Mouse (Mus musculus): ENCODE measurements around the gene Pigyl. TPM values are rescaled to one million over a fixed set of nuclear protein-coding genes. Genes with fewer than 3 reads are reported as not detected.
"Not testable (repeated sequence)": the region's sequence is repeated elsewhere in the genome, so short reads cannot be mapped to it uniquely, and the experiment has no call there.

Gene Pigyl
- polyA plus RNA-seq, 1 experiment from 2014 or later = 66.6 TPM

- not testable (repeated sequence) for H3K4me1 ChIP-seq (replicated peaks; ENCODE audit: control insufficient read depth, insufficient read depth, low read length); H3K9me3 ChIP-seq (ENCODE audit: control insufficient read depth, low read length); H3K27me3 ChIP-seq (replicated peaks; ENCODE audit: control insufficient read depth, insufficient read depth, low read length); H3K9ac ChIP-seq (ENCODE audit: low read depth, low read length); ATAC-seq (replicated peaks; ENCODE audit: low FRiP score); DNase-seq (ENCODE audit: low spot score); H3K36me3 ChIP-seq (ENCODE audit: control insufficient read depth, insufficient read depth, low read length); H3K4me3 ChIP-seq (ENCODE audit: low read depth, low read length); H3K27ac ChIP-seq (ENCODE audit: low read depth, low read length); H3K4me2 ChIP-seq
- WGBS = 73% methylated on average over 7 of the region's 7 CpGs
Observed at GRCm38 (mm10) chr9:22150249-22150693, 6.4 kb upstream of the Pigyl start.

DNA sequence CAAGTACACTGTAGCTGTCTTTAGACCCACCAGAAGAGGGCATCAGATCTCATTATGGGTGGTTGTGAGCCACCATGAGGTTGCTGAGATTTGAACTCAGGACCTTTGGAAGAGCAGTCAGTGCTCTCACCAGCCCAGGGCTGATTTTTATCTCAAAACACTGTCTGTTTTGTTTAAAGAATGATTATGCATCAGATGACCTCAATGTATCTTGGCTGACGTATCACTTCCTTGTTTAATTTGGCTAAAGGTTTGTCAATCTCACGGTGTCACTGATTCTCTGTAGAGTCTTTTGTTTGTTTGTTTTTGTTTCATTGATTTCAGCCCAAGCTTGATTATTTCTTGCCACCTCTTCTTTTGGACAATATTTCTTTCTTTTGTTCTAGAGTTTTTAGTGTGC, 5.7 kb upstream of the Pigyl start:
- 80% methylated on average over 2 of the region's 2 CpGs for WGBS
- Histone ChIP-seq H3K4me1 (replicated peaks; ENCODE audit: control insufficient read depth, insufficient read depth, low read length) (peaks cover 2% of the 10 kb centered on the region; the same call in 1 of the 2 replicates), H3K36me3 (ENCODE audit: control insufficient read depth, insufficient read depth, low read length) (no peaks in the 10 kb centered on the region), H3K4me3 (ENCODE audit: low read depth, low read length) (no peak overlapping the region), H3K9me3 (ENCODE audit: control insufficient read depth, low read length) (peaks cover 3% of the 10 kb centered on the region; the same call in 1 of the 2 replicates), H3K9ac (ENCODE audit: low read depth, low read length) (no peak overlapping the region), H3K27ac (ENCODE audit: low read depth, low read length) (no peak overlapping the region), H3K27me3 (replicated peaks; ENCODE audit: control insufficient read depth, insufficient read depth, low read length) (no peaks in the 10 kb centered on the region), H3K4me2 (no peak overlapping the region)
- ATAC-seq (replicated peaks; ENCODE audit: low FRiP score) (no peak), DNase-seq (ENCODE audit: low spot score) (no peak)

DNA sequence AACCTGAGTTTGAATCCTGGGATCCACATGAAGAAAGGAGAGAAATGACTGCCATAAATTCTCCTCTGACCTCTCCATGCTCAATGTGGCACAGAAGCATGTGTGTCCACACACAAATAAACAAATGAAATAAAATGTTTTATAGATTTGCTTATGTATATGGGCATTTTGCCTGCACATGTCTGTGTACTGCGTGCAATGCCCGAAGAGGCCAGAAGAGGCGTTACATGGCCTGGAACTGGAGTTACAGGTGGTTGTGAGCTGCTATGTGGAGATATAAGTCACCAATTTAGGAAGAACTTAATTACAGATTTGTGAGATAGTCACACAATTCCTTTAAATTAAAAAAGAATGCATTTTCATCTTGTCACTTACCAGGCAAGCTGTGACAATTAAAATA, 2.8 kb upstream of the Pigyl start:
- WGBS = 89% methylated on average over 3 of the region's 3 CpGs
- no peak for DNase-seq (ENCODE audit: low spot score)
- H3K9ac ChIP-seq (ENCODE audit: low read depth, low read length) = no peak overlapping the region
- peaks cover 3% of the 10 kb centered on the region; the same call in 1 of the 2 replicates for H3K9me3 ChIP-seq (ENCODE audit: control insufficient read depth, low read length)
- peaks cover 13% of the 10 kb centered on the region for H3K4me1 ChIP-seq (replicated peaks; ENCODE audit: control insufficient read depth, insufficient read depth, low read length)
- H3K36me3 ChIP-seq (ENCODE audit: control insufficient read depth, insufficient read depth, low read length) = no peaks in the 10 kb centered on the region
- H3K4me3 ChIP-seq (ENCODE audit: low read depth, low read length) = no peak overlapping the region
- no peak overlapping the region for H3K4me2 ChIP-seq
- no peaks in the 10 kb centered on the region; the same call in 1 of the 2 replicates for H3K27me3 ChIP-seq (replicated peaks; ENCODE audit: control insufficient read depth, insufficient read depth, low read length)
- no peak overlapping the region for H3K27ac ChIP-seq (ENCODE audit: low read depth, low read length)
- ATAC-seq (replicated peaks; ENCODE audit: low FRiP score) = no peak

GRCm38 (mm10) chr9:22155614-22156013, 1.0 kb upstream of the Pigyl start:
- DNase-seq (ENCODE audit: low spot score) = no peak
- no peaks in the 10 kb centered on the region for H3K36me3 ChIP-seq (ENCODE audit: control insufficient read depth, insufficient read depth, low read length)
- WGBS = 14% methylated on average over 10 of the region's 10 CpGs
- no peak overlapping the region for H3K27ac ChIP-seq (ENCODE audit: low read depth, low read length)
- peaks cover 13% of the 10 kb centered on the region for H3K4me1 ChIP-seq (replicated peaks; ENCODE audit: control insufficient read depth, insufficient read depth, low read length)
- no peaks in the 10 kb centered on the region; the same call in 1 of the 2 replicates for H3K27me3 ChIP-seq (replicated peaks; ENCODE audit: control insufficient read depth, insufficient read depth, low read length)
- no peak overlapping the region for H3K9ac ChIP-seq (ENCODE audit: low read depth, low read length)
- peak overlapping the region; percentile 93 for H3K4me2 ChIP-seq
- peak; percentile 30; the same call in 1 of the 2 replicates for ATAC-seq (replicated peaks; ENCODE audit: low FRiP score)
- peaks cover 3% of the 10 kb centered on the region; the same call in 1 of the 2 replicates for H3K9me3 ChIP-seq (ENCODE audit: control insufficient read depth, low read length)
- H3K4me3 ChIP-seq (ENCODE audit: low read depth, low read length) = peak overlapping the region; percentile 21; the same call in 1 of the 2 replicates

- ATAC-seq (replicated peaks; ENCODE audit: low FRiP score) = no peak
- Histone ChIP-seq H3K4me2 (peak overlapping the region; percentile 93), H3K27me3 (replicated peaks; ENCODE audit: control insufficient read depth, insufficient read depth, low read length) (no peaks in the 10 kb centered on the region; the same call in 1 of the 2 replicates), H3K9me3 (ENCODE audit: control insufficient read depth, low read length) (peaks cover 2% of the 10 kb centered on the region; the same call in 1 of the 2 replicates), H3K4me1 (replicated peaks; ENCODE audit: control insufficient read depth, insufficient read depth, low read length) (peaks cover 13% of the 10 kb centered on the region), H3K9ac (ENCODE audit: low read depth, low read length) (peak overlapping the region; percentile 84), H3K4me3 (ENCODE audit: low read depth, low read length) (peak overlapping the region; percentile 70), H3K27ac (ENCODE audit: low read depth, low read length) (no peak overlapping the region), H3K36me3 (ENCODE audit: control insufficient read depth, insufficient read depth, low read length) (no peaks in the 10 kb centered on the region)
- WGBS = 55% methylated on average over 34 of the region's 34 CpGs
- no peak for DNase-seq (ENCODE audit: low spot score)
Observed at GRCm38 (mm10) chr9:22157516-22158265, 1.0 kb downstream of the Pigyl start.

DNA sequence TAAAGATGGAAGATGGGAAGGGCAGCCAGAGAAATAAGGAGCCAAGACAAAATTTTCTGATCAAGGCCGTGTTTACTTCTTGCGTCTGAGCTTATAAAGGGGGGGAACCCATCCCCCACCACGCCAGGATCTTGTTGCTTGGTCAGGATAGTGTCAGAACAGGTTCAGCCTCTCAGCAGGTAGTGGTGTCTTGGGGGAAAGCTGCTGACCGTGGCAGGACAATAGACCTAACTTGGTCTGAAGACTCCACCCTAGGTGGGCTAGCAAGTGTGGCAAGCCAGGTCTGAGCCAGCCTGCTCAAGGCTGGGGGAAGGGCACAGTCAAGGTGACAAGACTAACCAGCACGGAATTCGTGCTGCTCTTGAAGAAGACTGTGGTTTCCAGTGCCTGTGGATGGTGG, 4.7 kb downstream of the Pigyl start:
- no peak overlapping the region for H3K27ac ChIP-seq (ENCODE audit: low read depth, low read length)
- DNase-seq (ENCODE audit: low spot score) (no peak), ATAC-seq (replicated peaks; ENCODE audit: low FRiP score) (no peak)
- 43% methylated on average over 6 of the region's 6 CpGs for WGBS
- no peak overlapping the region for H3K4me2 ChIP-seq
- H3K4me3 ChIP-seq (ENCODE audit: low read depth, low read length) = no peak overlapping the region
- no peak overlapping the region for H3K9ac ChIP-seq (ENCODE audit: low read depth, low read length)
- H3K9me3 ChIP-seq (ENCODE audit: control insufficient read depth, low read length) = no peaks in the 10 kb centered on the region
- H3K4me1 ChIP-seq (replicated peaks; ENCODE audit: control insufficient read depth, insufficient read depth, low read length) = peaks cover 10% of the 10 kb centered on the region
- no peaks in the 10 kb centered on the region for H3K36me3 ChIP-seq (ENCODE audit: control insufficient read depth, insufficient read depth, low read length)
- H3K27me3 ChIP-seq (replicated peaks; ENCODE audit: control insufficient read depth, insufficient read depth, low read length) = peaks cover 8% of the 10 kb centered on the region; the same call in 1 of the 2 replicates

- WGBS = 74% methylated on average over 9 of the region's 9 CpGs
- Histone ChIP-seq H3K4me3 (ENCODE audit: low read depth, low read length) (no peak overlapping the region), H3K36me3 (ENCODE audit: control insufficient read depth, insufficient read depth, low read length) (no peaks in the 10 kb centered on the region), H3K27me3 (replicated peaks; ENCODE audit: control insufficient read depth, insufficient read depth, low read length) (peaks cover 8% of the 10 kb centered on the region; the same call in 1 of the 2 replicates), H3K9ac (ENCODE audit: low read depth, low read length) (no peak overlapping the region), H3K9me3 (ENCODE audit: control insufficient read depth, low read length) (no peaks in the 10 kb centered on the region), H3K27ac (ENCODE audit: low read depth, low read length) (no peak overlapping the region), H3K4me2 (no peak overlapping the region), H3K4me1 (replicated peaks; ENCODE audit: control insufficient read depth, insufficient read depth, low read length) (peaks cover 7% of the 10 kb centered on the region)
- DNase-seq (ENCODE audit: low spot score) (no peak), ATAC-seq (replicated peaks; ENCODE audit: low FRiP score) (no peak)
Observed at GRCm38 (mm10) chr9:22162305-22162704, 5.7 kb downstream of the Pigyl start.

GRCm38 (mm10) chr9:22162912-22163311, 6.3 kb downstream of the Pigyl start:
- H3K4me3 ChIP-seq (ENCODE audit: low read depth, low read length) = no peak overlapping the region
- no peak overlapping the region for H3K4me2 ChIP-seq
- DNase-seq (ENCODE audit: low spot score) (no peak), ATAC-seq (replicated peaks; ENCODE audit: low FRiP score) (no peak)
- H3K27ac ChIP-seq (ENCODE audit: low read depth, low read length) = no peak overlapping the region
- WGBS = 77% methylated on average over 7 of the region's 7 CpGs
- peaks cover 1% of the 10 kb centered on the region; the same call in 1 of the 2 replicates for H3K4me1 ChIP-seq (replicated peaks; ENCODE audit: control insufficient read depth, insufficient read depth, low read length)
- peaks cover 8% of the 10 kb centered on the region; the same call in 1 of the 2 replicates for H3K27me3 ChIP-seq (replicated peaks; ENCODE audit: control insufficient read depth, insufficient read depth, low read length)
- H3K36me3 ChIP-seq (ENCODE audit: control insufficient read depth, insufficient read depth, low read length) = no peaks in the 10 kb centered on the region
- H3K9ac ChIP-seq (ENCODE audit: low read depth, low read length) = no peak overlapping the region
- H3K9me3 ChIP-seq (ENCODE audit: control insufficient read depth, low read length) = no peaks in the 10 kb centered on the region

Measured in liver, embryonic 11.5 days (tissue).